Mouse (Mus musculus): ENCODE data around the gene Get4.

The Get4 gene

DNA sequence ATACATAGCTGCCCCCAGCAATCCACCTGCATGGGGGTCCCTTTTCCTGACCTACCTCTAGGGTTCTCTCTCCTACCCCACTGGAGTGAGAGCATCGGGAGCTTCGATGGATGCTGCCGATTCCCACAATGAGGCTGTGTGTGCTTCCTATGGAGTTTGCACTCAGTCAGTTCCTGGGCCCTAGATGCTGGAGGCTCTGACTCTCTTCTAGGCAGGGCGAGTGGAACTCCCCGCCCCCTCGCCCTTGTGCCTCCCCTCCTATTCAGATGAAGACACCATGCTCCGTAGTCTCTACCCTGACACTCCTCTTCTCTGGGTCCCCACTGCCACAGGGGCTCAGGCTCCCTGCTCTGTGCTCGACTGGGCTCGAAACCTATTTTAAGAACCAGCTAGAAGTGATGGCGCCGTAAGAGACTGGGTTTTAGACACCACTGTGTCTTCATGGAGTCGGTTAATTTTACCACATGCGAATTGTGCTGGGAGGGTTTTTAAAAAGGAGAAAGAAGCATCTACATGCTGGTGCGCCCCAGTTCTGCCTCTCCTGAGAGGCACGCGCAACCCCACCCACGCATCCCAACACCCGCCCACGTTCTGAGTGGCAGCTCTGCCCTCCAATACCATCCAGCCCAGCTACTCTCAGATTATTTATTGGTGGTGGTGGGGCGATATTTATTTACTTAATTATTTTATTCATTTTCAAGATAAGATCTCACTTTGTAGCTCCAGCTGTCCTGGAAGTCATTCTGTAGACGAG lies 65.8 kb downstream of the Get4 start:
- no peak for DNase-seq (ENCODE audit: low read depth, low spot score)
